Mouse (Mus musculus) bone marrow macrophage, adult 2 months (primary cell): ENCODE measurements around the gene Aldh18a1.

ENCODE experiments used
- CTCF ChIP-seq: IDR thresholded peaks from 2 replicates; pipeline ENCODE4 v1.5.1; 2012; ENCODE audit warnings: low read depth, mild to moderate bottlenecking, low read length, moderate library complexity
- POLR2A ChIP-seq: IDR thresholded peaks from 2 replicates; pipeline ENCODE4 v1.6.1; 2012; ENCODE audit warnings: mild to moderate bottlenecking, low read depth, low read length, borderline replicate concordance

DNA sequence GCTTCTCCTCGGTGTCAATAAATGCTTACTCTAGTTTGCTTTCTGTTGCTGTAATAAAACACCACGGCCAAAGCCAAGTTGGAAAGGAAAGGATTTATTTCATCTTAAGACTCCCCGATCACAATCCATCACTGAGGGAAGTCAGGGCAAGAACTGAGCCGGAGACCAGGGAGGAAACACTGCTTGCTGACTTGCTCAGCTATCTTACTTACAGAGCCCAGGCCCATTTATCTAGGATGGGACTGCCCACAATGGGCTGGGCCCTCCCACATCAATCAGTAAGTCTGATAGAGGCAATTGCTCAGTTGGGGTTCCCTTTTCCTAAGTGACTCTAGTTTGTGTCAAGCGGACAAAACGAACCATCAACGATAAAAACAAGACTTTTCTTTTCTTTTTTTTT lies 45.5 kb downstream of the Aldh18a1 start:
- no peak for TF ChIP-seq CTCF
- no peak for TF ChIP-seq POLR2A
